Mouse (Mus musculus): ENCODE measurements at regions not wholly inside any gene's neighbourhood (a gene's known extent, or its start where the extent isn't known, plus 50 kb on each side); places are given as distances from the start of the nearest gene placed in this dataset.

DNA sequence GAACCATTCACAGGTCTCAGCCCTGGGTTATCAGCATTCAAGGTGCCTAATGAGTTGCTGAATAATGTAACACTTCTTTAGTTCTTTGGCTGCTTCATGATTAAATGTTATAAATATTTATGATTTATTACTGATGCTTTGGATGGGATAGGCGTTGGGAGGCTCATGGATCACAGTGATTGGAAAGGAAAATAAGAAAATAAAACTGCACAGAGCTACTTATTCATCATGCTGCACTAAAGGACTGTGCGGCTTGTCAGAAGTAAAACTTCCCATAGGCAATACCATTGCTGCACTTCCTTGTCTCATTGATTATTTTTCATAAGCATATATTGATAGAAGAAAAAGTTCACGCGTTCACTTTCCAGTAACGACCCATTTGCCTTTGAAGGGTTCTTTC lies 80.0 kb upstream of the Magi3 start:
- no peak for TF ChIP-seq CTCF (conservative IDR thresholded peaks at IDR 0.05; ENCODE audit: insufficient read depth, insufficient read length, low read depth, low read length)
- no peak for TF ChIP-seq POLR2A (IDR thresholded peaks at IDR 0.05; ENCODE audit: low read depth, low read length)

Data from kidney, adult 2 months (tissue).